Mouse (Mus musculus): Measurements from ENCODE around the gene Pebp1.
"Not testable (repeated sequence)": the region's sequence is repeated elsewhere in the genome, so short reads cannot be mapped to it uniquely, and the experiment has no call there.

The Pebp1 gene

GRCm38 (mm10) chr5:117286831-117287822, at the start of gene Pebp1:
Gene Pebp1, minus strand, starts transcription at chr5:117287625.
- in situ Hi-C loops (cut with MboI, MseI): loop anchor here (5.0 kb wide), 1 partner anchor 175 kb away; no protein-coding TSS in a partner anchor

GRCm38 (mm10) chr5:117330457-117330856, 43.0 kb upstream of the Pebp1 start:
- in situ Hi-C loops (cut with MboI, MseI): no loop called here

GRCm38 (mm10) chr5:117326408-117326807, 39.0 kb upstream of the Pebp1 start:
- in situ Hi-C loops (cut with MboI, MseI): no loop called here

- in situ Hi-C loops (cut with MboI, MseI): no loop called here
These were observed 36.3 kb upstream of the Pebp1 start for GRCm38 (mm10) chr5:117323751-117324150.

GRCm38 (mm10) chr5:117318741-117319629, 31.6 kb upstream of the Pebp1 start, which contains the start of gene Vsig10:
Gene Vsig10, plus strand, starts transcription at chr5:117319083.
- in situ Hi-C loops (cut with MboI, MseI): no loop called here

- in situ Hi-C loops (cut with MboI, MseI): no loop called here
These were observed 27.4 kb upstream of the Pebp1 start for GRCm38 (mm10) chr5:117314587-117315428.

GRCm38 (mm10) chr5:117313909-117314308, 26.5 kb upstream of the Pebp1 start:
- in situ Hi-C loops (cut with MboI, MseI): no loop called here

GRCm38 (mm10) chr5:117313420-117313819, 26.0 kb upstream of the Pebp1 start:
- in situ Hi-C loops (cut with MboI, MseI): no loop called here

- in situ Hi-C loops (cut with MboI, MseI): no loop called here
These were observed 20.3 kb upstream of the Pebp1 start for GRCm38 (mm10) chr5:117307699-117308098.

GRCm38 (mm10) chr5:117306826-117307225, 19.4 kb upstream of the Pebp1 start:
- in situ Hi-C loops (cut with MboI, MseI): no loop called here

- in situ Hi-C loops (cut with MboI, MseI): no loop called here
These were observed 18.3 kb upstream of the Pebp1 start for GRCm38 (mm10) chr5:117305754-117306153.

- in situ Hi-C loops (cut with MboI, MseI): no loop called here
These were observed 17.5 kb upstream of the Pebp1 start for GRCm38 (mm10) chr5:117304947-117305346.

GRCm38 (mm10) chr5:117303691-117304579, 16.5 kb upstream of the Pebp1 start:
- in situ Hi-C loops (cut with MboI, MseI): no loop called here

GRCm38 (mm10) chr5:117302899-117303298, 15.5 kb upstream of the Pebp1 start:
- in situ Hi-C loops (cut with MboI, MseI): no loop called here

- in situ Hi-C loops (cut with MboI, MseI): no loop called here
These were observed 7.6 kb upstream of the Pebp1 start for GRCm38 (mm10) chr5:117295011-117295410.

GRCm38 (mm10) chr5:117293776-117294175, 6.4 kb upstream of the Pebp1 start:
- in situ Hi-C loops (cut with MboI, MseI): not testable (repeated sequence)

- in situ Hi-C loops (cut with MboI, MseI): no loop called here
These were observed 5.1 kb upstream of the Pebp1 start for GRCm38 (mm10) chr5:117292547-117292946.

GRCm38 (mm10) chr5:117291312-117291711, 3.9 kb upstream of the Pebp1 start:
- in situ Hi-C loops (cut with MboI, MseI): no loop called here

GRCm38 (mm10) chr5:117290081-117290480, 2.7 kb upstream of the Pebp1 start:
- in situ Hi-C loops (cut with MboI, MseI): no loop called here

GRCm38 (mm10) chr5:117289646-117290045, 2.2 kb upstream of the Pebp1 start:
- in situ Hi-C loops (cut with MboI, MseI): loop anchor here (5.0 kb wide), 1 partner anchor 177 kb away; no protein-coding TSS in a partner anchor

Data from regulatory T cell (primary cell).